Mouse (Mus musculus) midbrain, embryonic 14.5 days (tissue): ENCODE data around the gene Ttll11. TPM values are rescaled to one million over a fixed set of nuclear protein-coding genes. Genes with fewer than 3 reads are reported as not detected.

Experiments used
- ATAC-seq: fragments of 200-750 bp; cut with Nextera tagmentation; 2 replicates; pipeline ENCODE4 v1.8.0; 2017; ENCODE audit warnings: moderate number of reproducible peaks, moderate library complexity; ENCODE audit not compliant: low FRiP score, low TSS enrichment
- DNase-seq: peaks from one replicate; pipeline ENCODE4 v3.0.0-alpha.2; 2015
- H3K27ac ChIP-seq: fragments of 300-500 bp; sonication (generic); replicated peaks from 2 replicates; pipeline ENCODE4 v1.5.1; 2014; ENCODE audit warnings: mild to moderate bottlenecking, low read depth, low read length, moderate library complexity
- H3K27me3 ChIP-seq: fragments of 300-500 bp; sonication (generic); 2 replicates; pipeline ENCODE4 v1.6.1; 2014; ENCODE audit warnings: low read length, control low read depth, mixed read lengths; ENCODE audit not compliant: control insufficient read depth, insufficient read depth
- H3K36me3 ChIP-seq: fragments of 300-500 bp; sonication (generic); 2 replicates; pipeline ENCODE4 v1.6.1; 2014; ENCODE audit warnings: low read length, control low read depth; ENCODE audit not compliant: control insufficient read depth, insufficient read depth
- H3K4me1 ChIP-seq: fragments of 300-500 bp; sonication (generic); 2 replicates; pipeline ENCODE4 v1.6.1; 2014; ENCODE audit warnings: mild to moderate bottlenecking, antibody characterized with exemption, low read length, control low read depth; ENCODE audit not compliant: control insufficient read depth, insufficient read depth
- H3K4me2 ChIP-seq: fragments of 300-500 bp; sonication (generic); 2 replicates; pipeline ENCODE4 v1.6.1; 2014; ENCODE audit warnings: mild to moderate bottlenecking, low read length, moderate library complexity
- H3K4me3 ChIP-seq: fragments of 300-500 bp; sonication (generic); replicated peaks from 2 replicates; pipeline ENCODE4 v1.5.1; 2014; ENCODE audit warnings: low read depth, low read length
- H3K9ac ChIP-seq: fragments of 300-500 bp; sonication (generic); replicated peaks from 2 replicates; pipeline ENCODE4 v1.6.1; 2014; ENCODE audit warnings: mild to moderate bottlenecking, low read length, moderate library complexity
- H3K9me3 ChIP-seq: fragments of 300-500 bp; sonication (generic); 2 replicates; pipeline ENCODE4 v1.6.1; 2016; ENCODE audit warnings: low read length, control low read depth, mixed read lengths; ENCODE audit not compliant: control insufficient read depth
- WGBS: fragments of 180-500 bp; shearing (Covaris S2); extraction: QIAGEN DNeasy Blood & Tissue Kit; methylation state at CpG from one replicate; pipeline ENCODE4 v1.1.7; 2014; 5-methylcytosine and 5-hydroxymethylcytosine counted together
- polyA plus RNA-seq: library from polyadenylated mRNA; unstranded; fragments of >200 nt; fragmentation: Nextera tagmentation; extraction: Ambion mirVana; gene quantifications from 2 replicates; pipeline ENCODE4 v1.2.1, GENCODE M21; 2014

The Ttll11 gene
- polyA plus RNA-seq, 1 experiment from 2014 or later = 5.1 TPM

GRCm38 (mm10) chr2:35737467-35738027 is 242.2 kb downstream of the Ttll11 start:
- no peak overlapping the region for H3K27ac ChIP-seq
- DNase-seq (no peak), ATAC-seq (no peak)
- no peaks in the 10 kb centered on the region for H3K27me3 ChIP-seq
- H3K4me3 ChIP-seq = no peak overlapping the region
- H3K36me3 ChIP-seq = no peaks in the 10 kb centered on the region
- no peak overlapping the region for H3K4me2 ChIP-seq
- H3K9me3 ChIP-seq = no peaks in the 10 kb centered on the region
- H3K4me1 ChIP-seq = no peaks in the 10 kb centered on the region
- 83% methylated on average over 7 of the region's 7 CpGs for WGBS
- no peak overlapping the region for H3K9ac ChIP-seq

GRCm38 (mm10) chr2:35736061-35736460 is 243.7 kb downstream of the Ttll11 start:
- Histone ChIP-seq H3K9me3 (no peaks in the 10 kb centered on the region), H3K36me3 (peaks cover 5% of the 10 kb centered on the region), H3K27ac (no peak overlapping the region), H3K27me3 (no peaks in the 10 kb centered on the region), H3K9ac (no peak overlapping the region), H3K4me1 (no peaks in the 10 kb centered on the region), H3K4me3 (no peak overlapping the region), H3K4me2 (no peak overlapping the region)
- ATAC-seq (no peak), DNase-seq (no peak)
- 80% methylated on average over 2 of the region's 2 CpGs for WGBS

- Histone ChIP-seq H3K9ac (no peak overlapping the region), H3K9me3 (no peaks in the 10 kb centered on the region), H3K36me3 (peaks cover 10% of the 10 kb centered on the region), H3K27me3 (no peaks in the 10 kb centered on the region), H3K4me1 (no peaks in the 10 kb centered on the region), H3K27ac (no peak overlapping the region), H3K4me3 (no peak overlapping the region), H3K4me2 (no peak overlapping the region)
- DNase-seq (no peak), ATAC-seq (no peak)
- 96% methylated on average over 2 of the region's 2 CpGs for WGBS
Measured at GRCm38 (mm10) chr2:35735001-35735400, 244.7 kb downstream of the Ttll11 start.

GRCm38 (mm10) chr2:35731671-35732449 is 247.9 kb downstream of the Ttll11 start:
- 72% methylated on average over 18 of the region's 18 CpGs for WGBS
- DNase-seq = peak; percentile 42

GRCm38 (mm10) chr2:35729077-35730065 is 250.3 kb downstream of the Ttll11 start:
- no peak overlapping the region for H3K4me3 ChIP-seq
- no peaks in the 10 kb centered on the region for H3K4me1 ChIP-seq
- DNase-seq = peak; percentile 45
- 52% methylated on average over 16 of the region's 16 CpGs for WGBS
- no peaks in the 10 kb centered on the region for H3K27me3 ChIP-seq
- 0 out of 2 replicates have a peak, but pooled peaks have one; percentile 39 for ATAC-seq
- no peaks in the 10 kb centered on the region for H3K9me3 ChIP-seq
- H3K9ac ChIP-seq = no peak overlapping the region
- no peak overlapping the region for H3K4me2 ChIP-seq
- peak overlapping the region; percentile 61; the same call in 1 of the 2 replicates for H3K27ac ChIP-seq
- H3K36me3 ChIP-seq = peaks cover 46% of the 10 kb centered on the region

More at GRCm38 (mm10) chr2:35731671-35732449, 247.9 kb downstream of the Ttll11 start:
- H3K36me3 ChIP-seq = peaks cover 37% of the 10 kb centered on the region
- H3K4me1 ChIP-seq = no peaks in the 10 kb centered on the region
- no peak overlapping the region for H3K9ac ChIP-seq
- H3K4me3 ChIP-seq = no peak overlapping the region
- no peak overlapping the region for H3K4me2 ChIP-seq
- H3K27me3 ChIP-seq = no peaks in the 10 kb centered on the region
- H3K27ac ChIP-seq = peak overlapping the region; percentile 45
- no peak for ATAC-seq
- H3K9me3 ChIP-seq = no peaks in the 10 kb centered on the region

- Histone ChIP-seq H3K9ac (no peak overlapping the region), H3K27ac (peak overlapping the region; percentile 61; the same call in 1 of the 2 replicates), H3K9me3 (no peaks in the 10 kb centered on the region), H3K36me3 (peaks cover 50% of the 10 kb centered on the region), H3K4me2 (no peak overlapping the region), H3K4me1 (no peaks in the 10 kb centered on the region), H3K4me3 (no peak overlapping the region), H3K27me3 (no peaks in the 10 kb centered on the region)
- 66% methylated on average over 5 of the region's 5 CpGs for WGBS
- DNase-seq = no peak
- no peak for ATAC-seq
Measured at GRCm38 (mm10) chr2:35728633-35729032, 251.1 kb downstream of the Ttll11 start.

GRCm38 (mm10) chr2:35723691-35724090 is 256.0 kb downstream of the Ttll11 start:
- Histone ChIP-seq H3K9ac (no peak overlapping the region), H3K36me3 (peaks cover 77% of the 10 kb centered on the region), H3K4me1 (no peaks in the 10 kb centered on the region), H3K4me3 (no peak overlapping the region), H3K9me3 (no peaks in the 10 kb centered on the region), H3K27me3 (no peaks in the 10 kb centered on the region), H3K4me2 (no peak overlapping the region), H3K27ac (no peak overlapping the region)
- DNase-seq = no peak
- ATAC-seq = no peak
- 85% methylated on average over 7 of the region's 7 CpGs for WGBS

- H3K9me3 ChIP-seq = no peaks in the 10 kb centered on the region
- no peaks in the 10 kb centered on the region for H3K27me3 ChIP-seq
- DNase-seq (no peak), ATAC-seq (no peak)
- no peaks in the 10 kb centered on the region for H3K4me1 ChIP-seq
- H3K36me3 ChIP-seq = peaks cover 77% of the 10 kb centered on the region
- no peak overlapping the region for H3K4me3 ChIP-seq
- no peak overlapping the region for H3K4me2 ChIP-seq
- H3K9ac ChIP-seq = no peak overlapping the region
- 90% methylated on average over 6 of the region's 6 CpGs for WGBS
- H3K27ac ChIP-seq = no peak overlapping the region
Measured at GRCm38 (mm10) chr2:35723267-35723666, 256.4 kb downstream of the Ttll11 start.
